Mouse (Mus musculus) left cerebral cortex, postnatal 25 days (tissue): ENCODE measurements around the gene Iqcf1. TPM values are rescaled to one million over a fixed set of nuclear protein-coding genes. Genes with fewer than 3 reads are reported as not detected.
A peak's percentile ranks its signal among the peaks of the same experiment; 100 is the strongest.

ENCODE experiments used
- DNase-seq, 2 experiments: peaks; one replicate each; pipeline ENCODE4 v3.0.0; 2022; ENCODE audit warnings: low spot score in 2 of 2, mixed read lengths in 1 of 2
- intact Hi-C: fragments of 180-260 bp; cut with DNase I; formaldehyde crosslinking; loops from one replicate; pipeline ENCODE4 v1.15.1; 2025
- total RNA-seq, 2 experiments: library from RNA; stranded (reverse); gene quantifications; 2 replicates each; pipeline ENCODE4 v1.2.3; 2021

Iqcf1 gene
- not detected for total RNA-seq

DNA sequence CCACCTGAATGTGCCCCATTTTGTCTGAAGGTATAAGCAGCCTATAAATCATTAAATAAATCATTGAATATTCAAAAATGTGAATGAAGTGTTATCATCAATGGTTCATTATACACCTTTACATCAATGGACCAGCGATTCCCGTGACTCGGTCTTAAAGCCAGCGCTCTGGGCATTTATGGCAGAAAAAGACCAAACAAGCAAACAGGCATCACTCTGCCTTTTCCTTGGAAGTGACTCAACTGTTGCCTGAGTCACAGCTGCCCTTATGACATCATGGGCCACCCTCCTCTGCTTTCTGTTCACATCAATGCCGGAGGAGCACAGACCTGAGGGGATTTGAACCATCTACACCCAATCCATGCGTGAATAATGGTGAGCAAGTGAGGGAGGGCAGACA is at the start of gene Iqcf1:
Iqcf1 (plus strand) TSS at position 301 of the 400 bp plus-strand sequence.
- intact Hi-C loops: loop anchor here (10.0 kb wide), 1 partner anchor 305 kb away; no protein-coding TSS in a partner anchor

DNA sequence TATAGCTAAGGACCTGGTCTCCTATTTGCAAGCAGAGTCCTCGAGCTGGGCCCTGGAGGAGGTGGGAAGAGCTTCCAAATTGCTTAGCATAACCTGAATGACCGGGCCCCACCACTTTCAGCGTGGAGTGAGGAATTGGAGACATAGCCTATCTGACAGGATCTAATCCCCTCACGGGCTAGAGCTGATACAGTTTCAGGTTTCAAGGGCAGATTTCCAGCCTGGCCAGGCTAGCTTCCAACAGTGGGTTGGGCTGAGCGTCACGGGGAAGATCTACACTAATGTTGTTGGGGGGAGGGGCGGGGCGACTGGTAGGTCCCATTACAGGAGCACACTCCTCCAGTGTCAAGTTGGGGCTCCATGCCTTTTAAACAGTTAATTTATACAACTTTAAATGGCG is 49.1 kb upstream of the Iqcf1 start:
- no peak for DNase-seq
- intact Hi-C loops: no loop called here

More for the DNA sequence above, at the start of gene Iqcf1:
- no peak for DNase-seq

DNA sequence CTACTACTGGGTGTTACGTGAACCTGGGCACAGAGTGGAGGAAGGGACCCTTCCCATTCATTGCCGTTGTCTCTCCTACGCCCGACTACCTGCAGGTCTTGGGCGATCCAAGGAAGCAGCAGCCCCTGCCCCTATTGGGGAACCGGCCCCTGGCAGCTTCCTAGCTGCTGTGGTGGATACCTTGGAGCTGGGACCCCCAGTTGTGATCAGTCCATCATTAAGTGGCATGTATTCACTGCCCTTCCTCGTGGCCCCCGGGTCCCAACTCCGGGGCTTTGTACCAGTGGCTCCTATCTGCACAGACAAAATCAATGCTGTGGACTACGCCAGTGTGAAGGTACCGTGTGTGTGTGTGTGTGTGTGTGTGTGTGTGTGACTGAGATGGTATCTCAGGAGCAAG is 48.5 kb upstream of the Iqcf1 start:
- no peak for DNase-seq
- intact Hi-C loops: no loop called here

DNA sequence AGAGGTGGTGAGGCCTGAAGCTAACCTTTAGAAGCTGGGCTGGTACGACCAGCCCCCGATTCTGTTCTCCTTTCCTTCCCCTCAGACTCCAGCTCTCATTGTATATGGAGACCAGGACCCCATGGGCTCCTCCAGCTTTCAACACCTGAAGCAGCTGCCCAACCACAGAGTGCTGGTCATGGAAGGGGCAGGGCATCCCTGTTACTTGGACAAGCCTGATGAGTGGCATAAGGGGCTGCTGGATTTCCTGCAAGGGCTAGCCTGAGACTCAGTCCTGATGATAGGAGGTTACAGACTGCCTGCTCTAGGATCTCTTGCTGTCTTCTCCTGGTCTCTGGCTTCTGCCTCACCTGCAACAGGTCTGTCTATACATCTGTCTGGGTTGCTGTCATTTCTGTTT is 47.9 kb upstream of the Iqcf1 start:
- intact Hi-C loops: no loop called here
- DNase-seq: no peak

DNA sequence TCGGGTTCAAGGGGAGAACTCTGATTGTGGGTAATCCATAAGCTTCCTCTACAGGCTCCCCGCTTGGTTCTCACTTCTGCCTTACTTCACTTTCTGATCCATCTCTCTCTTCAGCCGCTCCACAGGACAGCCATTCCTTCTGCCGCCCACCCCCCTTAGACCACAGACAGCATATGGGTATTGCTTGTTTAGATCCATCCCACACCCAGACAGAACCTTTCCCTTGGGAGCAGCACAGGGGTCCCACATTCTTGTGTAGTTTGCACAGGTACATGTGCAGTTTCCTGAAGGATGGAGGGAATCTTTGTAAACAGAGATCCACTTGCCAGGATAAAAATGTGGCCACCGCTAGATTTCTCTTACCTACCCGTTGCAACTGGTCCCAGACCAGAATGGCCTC is 47.4 kb upstream of the Iqcf1 start:
- DNase-seq: no peak
- intact Hi-C loops: no loop called here

DNA sequence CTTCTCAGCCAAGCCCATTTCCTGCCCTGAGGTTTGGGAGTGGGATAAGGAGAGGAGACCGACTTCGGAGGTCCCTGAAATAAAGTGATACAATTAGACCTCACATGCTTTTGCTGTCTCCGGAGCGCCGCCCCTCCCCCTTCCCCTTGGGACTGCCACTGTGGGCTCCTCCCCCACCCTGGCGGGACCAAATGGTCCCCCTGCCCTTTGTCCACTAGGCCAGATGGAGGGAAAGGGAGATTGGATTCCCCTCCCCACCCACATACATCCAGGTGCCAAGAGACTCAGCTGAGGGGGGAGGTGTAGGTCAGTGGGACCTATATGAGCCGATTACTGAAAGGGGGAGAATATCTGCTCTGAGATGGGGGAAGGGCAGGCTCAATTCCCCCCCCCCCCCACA is 46.9 kb upstream of the Iqcf1 start:
- intact Hi-C loops: no loop called here
- DNase-seq: no peak

DNA sequence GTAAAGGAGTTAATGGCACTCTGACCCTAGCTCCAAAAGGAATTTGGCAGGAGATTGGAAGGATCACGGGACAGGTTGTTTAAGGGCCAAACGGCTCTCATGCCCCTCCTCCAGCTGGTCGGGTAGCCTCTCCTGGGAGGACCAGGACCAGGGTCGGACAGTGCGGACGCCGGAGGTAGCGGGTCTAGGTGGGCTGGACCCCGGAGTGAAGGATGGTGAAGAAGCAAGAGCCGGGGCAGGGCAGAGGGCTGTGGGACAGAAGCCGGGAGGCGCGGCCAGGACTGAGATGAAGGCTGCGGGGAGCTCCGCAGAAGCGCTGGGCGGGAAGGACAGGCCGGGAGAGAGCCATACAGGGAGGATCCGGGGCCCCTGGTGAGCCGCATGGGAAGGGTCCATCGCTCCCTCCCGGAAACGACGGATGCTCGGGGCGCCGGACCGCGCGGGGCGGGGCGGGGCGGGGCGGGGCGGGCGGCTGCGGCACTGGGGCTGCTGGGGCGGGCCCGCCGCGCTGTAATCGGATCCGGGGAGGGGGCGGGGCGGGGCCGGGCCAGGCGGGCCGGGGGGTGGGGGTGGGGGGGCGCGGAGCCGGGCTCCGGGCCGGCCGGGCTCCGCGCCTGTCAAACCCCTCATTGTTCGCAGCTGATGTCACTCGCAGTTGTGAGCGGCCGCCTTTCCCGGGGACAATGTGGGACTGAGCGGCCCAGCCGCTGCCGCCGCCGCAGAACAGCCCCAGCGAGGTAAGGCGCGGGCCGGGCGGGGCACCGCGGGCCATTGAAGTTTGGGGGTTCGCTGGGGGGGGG is 46.3 kb upstream of the Iqcf1 start, which contains the start of gene Pcbp4:
Pcbp4 (plus strand) TSS at position 21 of the 800 bp plus-strand sequence.
- intact Hi-C loops: no loop called here

DNA sequence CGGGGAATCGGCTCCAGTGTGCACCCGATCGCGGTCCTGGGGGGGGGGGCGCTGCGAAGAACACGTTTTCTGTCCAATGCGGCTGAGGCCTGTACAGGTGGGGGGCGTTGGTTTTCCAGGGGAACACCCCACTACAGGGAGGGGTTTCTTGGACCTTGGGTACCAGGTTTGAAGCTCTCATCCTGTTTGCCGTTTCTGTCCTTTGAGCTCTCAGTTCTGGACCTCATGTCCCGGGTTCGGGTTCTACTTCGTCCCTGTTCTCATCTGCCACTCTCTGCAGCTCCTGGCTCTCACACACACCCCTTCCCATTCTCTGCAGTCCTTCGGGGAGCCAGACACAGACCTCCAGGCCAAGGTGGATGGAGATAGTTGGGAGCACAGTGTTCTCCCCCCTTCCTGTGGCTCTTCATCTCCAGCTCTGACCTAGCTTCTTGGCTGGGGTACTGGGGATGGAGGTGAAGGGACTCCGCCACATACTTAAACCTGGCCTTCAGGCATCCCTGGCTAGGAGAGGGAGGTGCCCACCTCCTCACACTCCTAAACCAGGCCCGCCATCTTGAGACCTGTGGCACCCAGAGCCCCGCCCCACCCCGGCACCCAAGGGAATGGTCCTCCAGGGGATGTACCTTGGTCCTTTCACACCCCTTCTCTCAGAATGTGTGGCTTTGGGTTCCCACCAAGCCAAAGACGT is 45.6 kb upstream of the Iqcf1 start:
- intact Hi-C loops: no loop called here
- DNase-seq: no peak

More for the DNA sequence above, 46.3 kb upstream of the Iqcf1 start, which contains the start of gene Pcbp4:
- DNase-seq: peak in 1 of 2 experiments; percentile 49

DNA sequence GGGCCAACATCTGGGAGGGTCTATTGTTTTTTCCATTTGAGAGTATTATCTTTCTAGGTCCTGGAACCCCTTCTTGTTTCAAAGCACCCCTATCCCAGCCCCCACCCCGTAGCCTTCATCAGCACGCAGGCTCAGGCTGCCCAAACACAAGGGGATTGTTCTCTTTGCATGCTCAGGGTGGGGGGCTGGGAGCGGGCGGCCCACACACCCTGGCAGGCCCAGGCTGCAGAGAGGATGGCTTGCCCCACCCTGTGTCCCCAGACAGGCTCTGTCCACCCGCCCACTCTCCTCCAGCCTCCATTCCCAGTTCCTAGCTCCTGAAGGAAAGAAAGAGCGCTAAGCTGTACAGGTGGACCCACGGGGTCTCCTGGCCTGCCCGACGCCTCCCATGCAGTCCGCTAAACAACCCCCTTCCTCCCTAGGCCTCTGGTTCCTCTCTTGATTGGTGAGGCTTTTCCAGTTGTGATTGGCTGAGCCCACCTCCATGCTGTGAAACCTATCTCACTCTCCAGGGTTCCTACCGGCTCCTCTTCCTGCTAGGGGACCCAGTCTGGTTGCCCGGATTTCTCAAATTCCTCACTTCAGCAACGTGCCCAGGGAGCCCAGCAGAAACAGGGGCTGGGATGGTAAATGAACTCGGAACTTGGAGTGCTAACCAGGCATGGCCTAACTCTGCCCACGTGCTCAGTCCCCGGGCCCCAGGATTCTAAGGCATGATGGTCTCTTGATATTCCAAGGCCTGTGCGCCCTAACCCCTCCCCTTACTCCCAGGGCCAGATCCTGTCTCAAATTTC is 44.7 kb upstream of the Iqcf1 start:
- peak; percentile 43 to 69 for DNase-seq
- intact Hi-C loops: no loop called here

DNA sequence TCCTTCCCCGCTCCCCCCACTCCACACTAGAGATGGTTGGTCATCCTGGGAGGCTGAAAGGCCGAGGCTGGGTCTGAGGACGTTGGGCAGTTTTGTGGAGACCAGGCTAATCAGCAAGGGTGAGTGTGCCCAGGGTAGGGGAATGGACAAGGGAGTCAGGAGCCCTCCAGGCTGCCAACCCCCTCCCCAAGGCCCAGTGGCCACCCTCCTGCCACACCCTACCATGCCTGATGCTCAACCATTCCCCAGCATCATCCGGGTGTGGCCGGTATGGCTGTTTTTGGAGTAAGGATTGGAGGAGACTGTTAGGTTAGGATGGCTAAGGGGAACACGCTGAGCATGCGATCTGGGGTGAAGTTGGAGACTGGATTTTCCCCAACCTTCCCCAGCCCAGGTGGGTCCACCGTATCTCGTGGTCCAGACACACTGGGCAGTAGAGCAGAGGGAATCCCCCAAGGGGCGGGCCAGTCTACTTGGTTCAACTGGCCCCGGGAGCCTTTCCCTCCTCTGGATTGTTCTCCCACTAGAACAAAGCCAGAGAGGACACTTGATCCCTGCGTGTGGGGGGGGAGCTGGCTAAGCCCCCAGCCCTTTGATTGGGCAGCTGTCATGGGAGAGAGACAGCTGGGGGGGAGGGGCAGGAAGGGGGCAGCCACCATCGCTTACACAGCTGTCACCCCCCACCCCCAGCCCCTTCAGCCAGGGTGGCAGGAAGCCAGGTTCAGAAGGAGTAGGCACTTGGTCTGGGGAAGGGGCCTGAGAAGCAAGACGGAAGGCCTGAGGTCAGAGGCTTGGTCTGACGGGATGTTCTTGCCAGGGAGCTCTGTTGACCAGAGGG is 43.2 kb upstream of the Iqcf1 start:
- intact Hi-C loops: no loop called here

DNA sequence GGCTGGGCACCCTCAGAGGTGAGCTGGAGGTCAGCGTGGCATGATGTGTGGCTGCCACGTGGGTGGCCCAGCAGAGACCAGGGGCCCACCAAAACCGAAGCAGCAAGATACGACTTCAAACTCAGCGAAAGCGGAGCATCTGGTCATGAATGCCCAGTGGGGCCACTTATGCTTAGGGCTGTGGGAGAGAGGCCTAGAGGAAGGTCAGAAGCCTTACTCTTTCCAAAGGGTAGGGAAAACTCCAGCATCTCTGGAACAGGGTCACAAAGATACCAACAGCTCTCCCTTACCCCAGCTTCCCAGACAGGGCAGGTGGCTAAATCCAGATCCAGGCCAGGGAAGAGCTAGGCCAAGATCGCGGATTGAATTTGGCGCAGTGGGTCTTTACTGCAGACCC is 42.6 kb upstream of the Iqcf1 start:
- DNase-seq: no peak
- intact Hi-C loops: no loop called here

More for the DNA sequence above, 43.2 kb upstream of the Iqcf1 start:
- no peak for DNase-seq

DNA sequence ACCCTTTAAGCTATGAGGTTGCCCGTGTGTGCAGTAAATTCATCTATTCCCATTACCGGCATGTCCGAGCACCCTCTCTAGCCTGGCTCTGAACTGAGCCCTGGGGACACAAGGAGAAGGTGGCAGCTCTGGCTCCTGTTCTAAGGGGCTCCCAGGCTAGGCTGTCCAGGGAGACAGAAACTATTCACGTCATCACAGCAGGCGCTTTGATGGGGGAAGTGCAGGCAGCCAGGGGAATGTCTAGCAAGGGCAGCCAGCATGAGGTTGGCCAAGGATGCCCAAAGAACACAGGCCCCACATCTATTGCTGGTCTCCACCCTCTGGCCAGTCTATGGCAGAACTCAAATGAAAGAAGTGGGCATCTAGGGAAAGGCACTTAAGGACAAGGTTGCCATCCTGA is 41.8 kb upstream of the Iqcf1 start:
- intact Hi-C loops: no loop called here
- DNase-seq: no peak

DNA sequence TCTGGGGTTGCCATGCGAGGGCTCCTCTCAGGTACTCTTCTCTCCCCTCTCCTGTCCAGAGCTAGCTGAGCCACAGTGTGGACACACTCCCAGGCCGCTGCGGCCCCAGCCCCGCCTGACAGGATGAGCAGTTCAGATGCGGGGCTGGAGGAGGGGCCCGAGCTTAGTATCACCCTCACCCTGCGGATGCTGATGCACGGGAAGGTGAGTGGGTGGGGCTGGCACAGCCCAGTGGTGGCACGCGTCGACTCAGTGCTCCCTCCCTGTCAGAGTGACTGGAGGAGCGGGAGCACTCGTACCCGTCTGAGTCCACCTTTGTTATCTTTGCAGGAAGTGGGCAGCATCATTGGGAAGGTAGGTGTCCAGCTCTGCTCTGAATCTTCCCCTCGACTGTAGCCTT is 39.8 kb upstream of the Iqcf1 start:
- intact Hi-C loops: no loop called here

DNA sequence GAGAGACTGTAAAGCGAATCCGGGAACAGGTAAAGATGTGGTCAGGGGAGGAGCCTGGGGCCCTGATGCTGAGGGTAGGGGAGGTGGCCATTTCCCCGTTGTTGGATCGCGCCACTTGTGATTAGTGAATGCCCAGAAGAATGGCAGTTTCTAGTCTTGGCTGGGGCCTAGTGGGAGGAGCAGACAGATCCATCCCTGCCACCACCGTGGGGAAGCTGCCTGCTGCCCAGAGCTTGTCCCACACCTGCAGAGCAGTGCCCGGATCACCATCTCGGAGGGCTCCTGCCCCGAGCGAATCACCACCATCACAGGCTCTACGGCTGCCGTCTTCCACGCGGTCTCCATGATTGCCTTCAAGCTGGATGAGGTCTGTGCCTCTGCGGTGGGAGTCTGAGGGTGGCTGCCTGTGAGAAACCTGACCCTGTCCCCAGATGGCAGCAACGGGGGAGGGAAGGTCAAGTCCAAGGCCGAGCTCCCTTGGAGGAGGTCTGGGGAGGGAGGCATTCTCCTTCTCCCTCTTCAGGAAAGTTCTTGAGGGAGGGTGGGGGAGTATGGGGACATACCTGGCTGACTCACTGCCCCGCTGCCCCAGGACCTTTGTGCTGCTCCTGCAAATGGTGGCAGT is 39.3 kb upstream of the Iqcf1 start:
- intact Hi-C loops: no loop called here
- DNase-seq: no peak

More for the DNA sequence above, 39.8 kb upstream of the Iqcf1 start:
- DNase-seq: peak in 1 of 2 experiments; percentile 55

DNA sequence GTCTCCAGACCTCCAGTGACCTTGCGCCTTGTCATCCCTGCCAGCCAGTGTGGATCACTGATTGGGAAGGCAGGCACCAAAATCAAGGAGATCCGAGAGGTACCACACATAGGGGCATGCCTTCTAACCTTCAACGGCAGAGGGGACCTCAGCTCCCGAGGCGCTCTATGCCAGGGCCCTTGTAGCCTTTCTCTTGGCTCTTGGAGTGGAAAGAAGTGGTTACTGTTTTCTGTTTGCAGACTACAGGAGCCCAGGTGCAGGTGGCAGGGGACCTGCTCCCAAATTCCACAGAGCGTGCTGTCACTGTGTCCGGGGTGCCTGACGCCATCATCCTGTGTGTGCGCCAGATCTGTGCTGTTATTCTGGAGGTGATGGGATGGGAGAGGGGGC is 38.7 kb upstream of the Iqcf1 start:
- intact Hi-C loops: no loop called here
- DNase-seq: no peak

DNA sequence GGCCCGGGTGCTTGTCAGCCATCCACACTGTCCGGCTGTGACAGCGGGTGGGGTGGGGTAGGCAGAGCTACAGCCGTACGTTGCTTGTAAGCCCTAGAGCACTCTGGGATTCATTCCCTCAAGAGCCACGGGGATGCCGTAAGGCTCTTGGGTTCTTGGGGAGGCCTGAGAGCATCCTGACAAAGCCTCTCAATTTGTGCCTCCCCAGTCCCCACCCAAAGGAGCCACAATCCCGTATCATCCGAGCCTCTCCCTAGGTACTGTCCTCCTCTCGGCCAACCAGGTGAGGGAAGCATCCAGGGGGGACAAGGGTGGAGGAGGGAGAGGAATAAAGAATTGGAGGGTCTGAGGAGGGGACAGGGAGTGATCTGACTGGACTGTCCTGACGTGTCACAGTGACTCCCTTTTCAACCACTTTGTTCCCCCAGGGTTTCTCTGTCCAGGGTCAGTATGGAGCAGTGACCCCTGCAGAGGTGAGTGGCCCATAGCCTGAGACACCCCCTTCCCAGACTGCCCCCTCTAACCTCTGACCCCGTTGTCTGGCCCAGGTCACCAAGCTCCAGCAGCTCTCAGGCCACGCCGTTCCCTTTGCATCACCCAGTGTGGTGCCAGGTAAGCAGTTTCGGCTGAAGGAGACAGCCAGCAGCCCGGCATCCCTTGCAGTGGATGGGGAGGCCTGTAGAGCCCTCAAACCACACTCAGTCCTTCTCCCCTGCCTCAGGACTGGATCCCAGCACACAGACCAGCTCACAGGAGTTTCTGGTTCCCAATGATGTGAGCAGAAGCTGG is 37.9 kb upstream of the Iqcf1 start:
- no peak for DNase-seq
- intact Hi-C loops: no loop called here

DNA sequence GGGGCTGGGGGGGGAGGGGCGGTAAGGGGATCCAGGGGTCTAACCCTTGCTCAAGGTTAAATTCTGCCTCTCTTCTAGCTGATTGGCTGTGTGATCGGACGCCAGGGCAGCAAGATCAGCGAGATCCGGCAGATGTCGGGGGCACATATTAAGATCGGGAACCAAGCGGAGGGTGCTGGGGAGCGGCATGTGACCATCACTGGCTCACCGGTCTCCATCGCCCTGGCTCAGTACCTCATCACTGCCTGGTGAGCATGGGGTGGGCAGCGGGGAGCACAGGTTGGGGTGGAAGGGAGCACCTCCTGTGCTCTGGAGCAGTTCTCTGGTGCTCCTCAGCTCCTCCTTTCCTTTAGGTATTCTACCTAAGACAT is 37.4 kb upstream of the Iqcf1 start:
- DNase-seq: no peak
- intact Hi-C loops: no loop called here
